Mouse (Mus musculus) heart, embryonic 13.5 days (tissue): ENCODE data around the gene 9930111J21Rik2. TPM values are rescaled to one million over a fixed set of nuclear protein-coding genes. Genes with fewer than 3 reads are reported as not detected.
"Not testable (repeated sequence)": the region's sequence is repeated elsewhere in the genome, so short reads cannot be mapped to it uniquely, and the experiment has no call there.

Experiments used
- ATAC-seq: fragments of 200-750 bp; cut with Nextera tagmentation; 2 replicates; pipeline ENCODE4 v1.8.0; 2017; ENCODE audit warnings: moderate TSS enrichment; ENCODE audit not compliant: insufficient number of reproducible peaks, low FRiP score, low TSS enrichment; ENCODE audit errors: extremely low read depth
- H3K27ac ChIP-seq: fragments of 300-500 bp; sonication (generic); replicated peaks from 2 replicates; pipeline ENCODE4 v1.5.1; 2015; ENCODE audit warnings: moderate library complexity, mild to moderate bottlenecking, inconsistent platforms
- H3K27me3 ChIP-seq: fragments of 300-500 bp; sonication (generic); replicated peaks from 2 replicates; pipeline ENCODE4 v1.6.1; 2015; ENCODE audit warnings: mild to moderate bottlenecking, inconsistent platforms
- H3K36me3 ChIP-seq: fragments of 300-500 bp; sonication (generic); 2 replicates; pipeline ENCODE4 v1.6.1; 2015; ENCODE audit warnings: mild to moderate bottlenecking, inconsistent platforms
- H3K4me1 ChIP-seq: fragments of 300-500 bp; sonication (generic); 2 replicates; pipeline ENCODE4 v1.6.1; 2015; ENCODE audit warnings: inconsistent platforms
- H3K4me2 ChIP-seq: fragments of 300-500 bp; sonication (generic); 2 replicates; pipeline ENCODE4 v1.6.1; 2015; ENCODE audit warnings: inconsistent platforms, mild to moderate bottlenecking, moderate library complexity
- H3K4me3 ChIP-seq: fragments of 300-500 bp; sonication (generic); 2 replicates; pipeline ENCODE4 v1.5.1; 2015; ENCODE audit warnings: moderate library complexity, mild to moderate bottlenecking, inconsistent platforms
- H3K9ac ChIP-seq: fragments of 300-500 bp; sonication (generic); 2 replicates; pipeline ENCODE4 v1.6.1; 2015; ENCODE audit warnings: inconsistent platforms, mild to moderate bottlenecking, moderate library complexity
- H3K9me3 ChIP-seq: fragments of 300-500 bp; sonication (generic); 2 replicates; pipeline ENCODE4 v1.6.1; 2016; ENCODE audit warnings: inconsistent platforms
- WGBS: fragments of 180-500 bp; shearing (Covaris S2); methylation state at CpG from one replicate; pipeline ENCODE4 v1.1.7; 2015; ENCODE audit warnings: mixed read lengths; 5-methylcytosine and 5-hydroxymethylcytosine counted together
- polyA plus RNA-seq: library from polyadenylated mRNA; unstranded; fragments of >200 nt; fragmentation: Nextera tagmentation; extraction: Ambion mirVana; gene quantifications from 2 replicates; pipeline ENCODE4 v1.2.1, GENCODE M21; 2015

The 9930111J21Rik2 gene
- polyA plus RNA-seq, 1 experiment from 2014 or later, result 0.78 TPM

DNA sequence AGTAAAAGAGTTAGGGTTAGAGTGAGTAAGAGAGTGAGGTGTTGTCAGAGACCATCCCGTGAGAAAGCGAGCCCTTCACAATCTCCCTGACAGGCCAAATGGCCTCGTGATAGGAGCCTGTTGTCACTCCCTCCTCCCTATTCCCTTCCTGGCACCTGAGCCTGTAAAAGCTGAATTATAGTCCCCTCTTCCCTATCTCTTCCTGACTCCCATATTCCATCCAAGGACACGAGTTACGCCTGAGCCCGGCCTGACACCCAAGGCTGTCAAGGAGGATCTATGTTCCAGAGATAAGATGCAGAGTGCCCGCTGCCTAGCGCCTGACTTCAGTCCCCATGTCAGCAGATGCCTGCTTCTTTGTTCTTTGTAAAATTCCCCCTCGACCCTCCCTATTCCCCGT is 57.7 kb downstream of the 9930111J21Rik2 start:
- H3K9me3 ChIP-seq, H3K36me3 ChIP-seq, ATAC-seq, H3K9ac ChIP-seq, H3K4me3 ChIP-seq, H3K27me3 ChIP-seq, H3K27ac ChIP-seq: not testable (repeated sequence)
- 10% methylated on average over 10 of the region's 10 CpGs for WGBS
- peaks cover 11% of the 10 kb centered on the region for H3K4me1 ChIP-seq
- H3K4me2 ChIP-seq, result peak overlapping the region; percentile 11; the same call in 1 of the 2 replicates

- H3K36me3 ChIP-seq, H3K27me3 ChIP-seq, ATAC-seq, H3K9ac ChIP-seq, H3K27ac ChIP-seq, H3K9me3 ChIP-seq, H3K4me2 ChIP-seq, H3K4me3 ChIP-seq: not testable (repeated sequence)
- 43% methylated on average over 4 of the region's 4 CpGs for WGBS
- peaks cover 11% of the 10 kb centered on the region for H3K4me1 ChIP-seq
These were observed 59.1 kb downstream of the 9930111J21Rik2 start, which contains the start of gene Gm12185 for GRCm38 (mm10) chr11:48991740-48992520. Gm12185 (minus strand) TSS chr11:48992226.

DNA sequence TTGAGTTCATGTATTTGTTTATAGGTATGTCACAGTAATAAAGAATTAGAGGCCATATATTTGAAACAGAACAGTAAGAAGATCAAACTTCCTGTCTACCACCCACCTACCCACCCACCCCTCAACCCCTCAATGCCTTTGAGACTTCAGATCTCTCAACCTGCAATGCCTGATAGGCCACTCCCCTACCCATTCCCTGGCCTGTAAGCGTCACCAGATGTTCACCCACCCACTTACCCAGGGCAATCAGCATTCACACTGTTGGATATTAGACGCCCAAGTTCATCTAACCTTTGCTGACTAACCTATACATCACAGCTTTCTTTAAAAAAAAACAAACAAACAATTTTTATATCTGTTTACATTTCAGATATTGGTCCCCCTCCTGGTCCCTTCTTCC is 61.1 kb downstream of the 9930111J21Rik2 start:
- H3K27me3 ChIP-seq, H3K4me3 ChIP-seq, H3K4me2 ChIP-seq, H3K9me3 ChIP-seq, ATAC-seq, H3K9ac ChIP-seq, H3K27ac ChIP-seq, H3K36me3 ChIP-seq: not testable (repeated sequence)
- 58% methylated on average over 2 of the region's 2 CpGs for WGBS
- H3K4me1 ChIP-seq, result peaks cover 11% of the 10 kb centered on the region

DNA sequence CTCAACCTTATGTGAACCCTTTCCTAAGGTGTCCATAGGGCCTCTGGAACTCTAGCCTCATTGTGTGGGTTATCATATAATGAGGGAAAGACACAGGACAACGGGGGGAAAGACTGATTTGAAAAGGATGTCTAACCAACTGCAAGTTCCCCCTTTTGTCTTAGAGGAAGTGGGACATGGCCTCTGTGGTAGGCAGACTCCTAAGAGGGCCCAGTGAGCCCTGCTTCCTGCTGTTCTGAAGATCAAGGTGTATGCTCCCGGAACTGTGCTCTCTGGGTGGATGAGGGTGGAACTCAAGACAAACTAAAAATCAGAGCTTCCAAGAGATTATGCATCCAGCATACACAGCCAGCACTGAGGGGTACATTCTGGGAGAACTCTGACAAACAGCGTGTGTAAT is 62.8 kb downstream of the 9930111J21Rik2 start:
- H3K9me3 ChIP-seq, H3K4me3 ChIP-seq, ATAC-seq, H3K36me3 ChIP-seq, H3K27ac ChIP-seq, H3K4me1 ChIP-seq, H3K27me3 ChIP-seq, H3K4me2 ChIP-seq, H3K9ac ChIP-seq: not testable (repeated sequence)
- WGBS, result 71% methylated on average over 2 of the region's 3 CpGs

DNA sequence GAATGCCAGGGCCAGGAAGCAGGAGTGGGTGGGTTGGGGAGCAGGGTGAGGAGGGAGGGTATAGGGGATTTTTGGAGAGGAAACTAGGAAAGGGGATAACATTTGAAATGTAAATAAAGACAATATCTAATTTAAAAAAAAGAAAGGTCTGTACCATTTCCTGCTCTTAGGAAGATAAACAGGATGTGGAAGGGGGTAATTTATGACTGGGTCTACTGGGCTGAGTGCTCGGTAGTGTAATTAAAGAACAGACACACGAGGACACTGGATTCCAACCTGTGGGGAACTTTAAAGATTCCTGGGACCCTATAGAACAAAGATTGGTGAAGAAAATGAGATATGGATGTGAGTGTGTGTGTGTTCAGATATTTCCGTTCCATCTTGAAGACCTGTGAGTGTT is 68.2 kb downstream of the 9930111J21Rik2 start:
- H3K27ac ChIP-seq, H3K4me1 ChIP-seq, H3K9me3 ChIP-seq, ATAC-seq, H3K4me3 ChIP-seq, H3K4me2 ChIP-seq, H3K36me3 ChIP-seq, H3K27me3 ChIP-seq, H3K9ac ChIP-seq: not testable (repeated sequence)
- no CpG with 5 or more reads among the region's 3 CpGs for WGBS

DNA sequence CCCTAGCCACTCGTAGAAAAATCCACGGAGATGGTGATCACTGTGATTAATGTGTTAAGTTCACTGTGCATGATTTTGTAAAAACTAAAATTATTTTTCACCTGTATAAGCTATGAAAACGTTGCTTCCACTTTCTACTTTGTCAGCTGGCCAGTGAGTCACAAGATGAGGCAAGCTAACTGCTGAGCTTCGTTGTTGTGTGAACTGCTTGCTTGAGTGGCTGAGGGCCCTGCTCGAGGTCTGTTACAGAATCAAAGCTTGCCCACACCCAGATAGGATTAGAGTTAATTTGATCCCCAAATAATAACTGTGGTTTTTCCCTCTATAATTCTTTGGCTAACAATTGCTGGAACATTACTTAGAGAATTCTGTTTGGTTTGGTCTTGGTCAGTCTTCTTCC is 71.0 kb downstream of the 9930111J21Rik2 start:
- not testable (repeated sequence) for H3K9me3 ChIP-seq, H3K4me1 ChIP-seq, ATAC-seq, H3K4me3 ChIP-seq, H3K36me3 ChIP-seq, H3K27ac ChIP-seq, H3K9ac ChIP-seq, H3K4me2 ChIP-seq, H3K27me3 ChIP-seq
- WGBS, result no CpG with 5 or more reads among the region's 5 CpGs

- H3K4me2 ChIP-seq, H3K36me3 ChIP-seq, H3K4me3 ChIP-seq, H3K27me3 ChIP-seq, ATAC-seq, H3K27ac ChIP-seq, H3K4me1 ChIP-seq, H3K9ac ChIP-seq, H3K9me3 ChIP-seq: not testable (repeated sequence)
- no CpG with 5 or more reads among the region's 3 CpGs for WGBS
These were observed 71.8 kb downstream of the 9930111J21Rik2 start, which contains the start of gene 9930111J21Rik1 for GRCm38 (mm10) chr11:48979251-48979650. 9930111J21Rik1 (minus strand) TSS chr11:48979398.

DNA sequence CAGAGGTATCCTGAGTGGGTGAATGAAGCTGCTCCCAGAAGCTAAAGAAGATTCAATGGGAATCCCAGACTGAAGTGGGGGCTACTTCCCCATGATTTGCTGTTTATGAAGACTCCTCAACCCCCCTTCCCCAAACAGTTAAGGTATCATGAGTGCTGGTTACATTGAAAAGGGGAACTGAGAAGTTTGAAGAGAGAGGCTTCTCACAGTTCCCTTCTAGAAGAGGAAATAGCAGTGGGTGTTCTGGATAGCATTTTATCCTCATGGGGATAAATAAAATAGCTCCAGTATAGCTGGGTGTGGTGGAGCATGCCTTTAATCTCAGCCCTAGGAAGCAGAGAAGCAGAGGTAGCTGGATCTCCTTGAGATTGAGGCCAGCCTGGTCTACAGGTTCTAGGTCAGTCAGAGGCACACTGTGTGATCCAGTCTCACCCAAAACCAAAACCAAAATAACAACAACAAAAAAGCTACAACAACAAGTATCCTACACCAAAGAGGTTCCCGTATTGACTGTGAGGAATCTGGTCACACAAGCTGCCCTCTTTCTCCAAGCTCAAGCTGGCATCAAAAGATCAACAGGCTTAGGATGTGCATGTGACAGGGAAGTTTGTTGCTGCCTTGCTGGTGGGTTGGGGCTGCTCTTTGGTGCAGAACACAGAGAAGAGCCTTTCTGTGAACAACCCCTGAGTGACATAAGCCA is 72.7 kb downstream of the 9930111J21Rik2 start, which contains the start of gene Olfr56:
Olfr56 (plus strand) TSS at position 650 of the 700 bp plus-strand sequence.
- ATAC-seq, H3K4me3 ChIP-seq, H3K36me3 ChIP-seq, H3K27me3 ChIP-seq, H3K4me1 ChIP-seq, H3K9me3 ChIP-seq, H3K9ac ChIP-seq, H3K4me2 ChIP-seq, H3K27ac ChIP-seq: not testable (repeated sequence)
- WGBS, result no CpG with 5 or more reads among the region's 1 CpGs

DNA sequence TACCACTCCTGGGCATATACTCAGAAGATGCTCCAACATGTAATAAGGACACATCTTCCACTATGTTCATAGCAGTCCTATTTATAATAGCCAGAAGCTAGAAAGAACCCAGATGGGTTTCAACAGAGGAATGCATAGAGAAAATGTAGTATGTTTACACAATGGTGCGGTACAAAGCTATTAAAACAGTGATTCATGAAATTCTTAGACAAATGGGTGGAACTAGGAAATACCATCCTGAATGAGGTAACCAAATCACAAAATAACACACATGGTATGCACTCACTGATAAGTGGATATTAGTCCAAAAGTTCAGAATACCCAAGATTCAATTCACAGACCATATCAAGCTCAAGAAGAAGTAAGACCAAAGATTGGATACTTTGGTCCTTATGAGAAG is 76.4 kb downstream of the 9930111J21Rik2 start:
- H3K4me2 ChIP-seq, H3K9ac ChIP-seq, H3K27ac ChIP-seq, H3K4me1 ChIP-seq, H3K4me3 ChIP-seq, H3K27me3 ChIP-seq, H3K9me3 ChIP-seq, H3K36me3 ChIP-seq, ATAC-seq: not testable (repeated sequence)
- no CpG with 5 or more reads among the region's 1 CpGs for WGBS
